Mouse (Mus musculus) E14TG2a.4 (cell line): ENCODE data around the gene Gfy.
"Not testable (repeated sequence)": the region's sequence is repeated elsewhere in the genome, so short reads cannot be mapped to it uniquely, and the experiment has no call there.

Experiments used
- H3K27me3 ChIP-seq: 2 replicates; pipeline ENCODE4 v1.6.1; 2014; ENCODE audit warnings: low read length, control low read depth; ENCODE audit not compliant: insufficient read depth
- H3K36me3 ChIP-seq: 2 replicates; pipeline ENCODE4 v1.6.1; 2014; ENCODE audit warnings: low read length, control low read depth; ENCODE audit not compliant: insufficient read depth
- H3K4me1 ChIP-seq: replicated peaks from 2 replicates; pipeline ENCODE4 v1.6.1; 2014; ENCODE audit warnings: low read depth, low read length, control low read depth
- H3K4me3 ChIP-seq: replicated peaks from 2 replicates; pipeline ENCODE4 v1.5.1; 2014; ENCODE audit warnings: mild to moderate bottlenecking, low read length
- H3K9me3 ChIP-seq: 2 replicates; pipeline ENCODE4 v1.6.1; 2014; ENCODE audit warnings: low read length, control low read depth
- CTCF ChIP-seq: conservative IDR thresholded peaks from 2 replicates; pipeline ENCODE4 v1.5.1; 2014; ENCODE audit warnings: low read length
- NANOG ChIP-seq: IDR thresholded peaks from 2 replicates; pipeline ENCODE4 v1.6.1; 2014; ENCODE audit warnings: borderline replicate concordance, low read length, mixed read lengths
- POU5F1 ChIP-seq: IDR thresholded peaks from 2 replicates; pipeline ENCODE4 v1.6.1; 2014; ENCODE audit warnings: low read length, borderline replicate concordance

Gfy gene

GRCm38 (mm10) chr7:45178550-45178949, 819 bp downstream of the Gfy start:
- Histone ChIP-seq H3K36me3 (no peaks in the 10 kb centered on the region), H3K27me3 (peaks cover 88% of the 10 kb centered on the region), H3K4me3 (no peak overlapping the region), H3K4me1 (peaks cover 53% of the 10 kb centered on the region), H3K9me3 (no peaks in the 10 kb centered on the region)
- TF ChIP-seq NANOG (no peak), CTCF (no peak), POU5F1 (no peak)

- Histone ChIP-seq H3K4me3 (peak overlapping the region; percentile 81), H3K27me3 (peaks cover 76% of the 10 kb centered on the region), H3K4me1 (peaks cover 65% of the 10 kb centered on the region), H3K9me3 (no peaks in the 10 kb centered on the region), H3K36me3 (no peaks in the 10 kb centered on the region)
- TF ChIP-seq POU5F1 (no peak), NANOG (no peak), CTCF (no peak)
Measured at GRCm38 (mm10) chr7:45176356-45176755, 3.0 kb downstream of the Gfy start.

- TF ChIP-seq CTCF: no peak
- TF ChIP-seq POU5F1: no peak
- no peak for TF ChIP-seq NANOG
- Histone ChIP-seq H3K27me3 (peaks cover 75% of the 10 kb centered on the region), H3K36me3 (no peaks in the 10 kb centered on the region), H3K4me1 (peaks cover 65% of the 10 kb centered on the region), H3K4me3 (peak overlapping the region; percentile 81), H3K9me3 (no peaks in the 10 kb centered on the region)
Measured at GRCm38 (mm10) chr7:45175929-45176328, 3.4 kb downstream of the Gfy start.

GRCm38 (mm10) chr7:45175398-45175797, 4.0 kb downstream of the Gfy start:
- Histone ChIP-seq H3K36me3 (no peaks in the 10 kb centered on the region), H3K4me1 (peaks cover 65% of the 10 kb centered on the region), H3K27me3 (peaks cover 75% of the 10 kb centered on the region), H3K9me3 (peaks cover under 1% of the 10 kb centered on the region; the same call in 1 of the 2 replicates), H3K4me3 (peak overlapping the region; percentile 81)
- TF ChIP-seq NANOG (no peak), POU5F1 (no peak), CTCF (no peak)

GRCm38 (mm10) chr7:45174567-45175280, 4.6 kb downstream of the Gfy start:
- TF ChIP-seq NANOG (no peak), POU5F1 (no peak), CTCF (no peak)
- peak overlapping the region; percentile 81 for H3K4me3 ChIP-seq
- peaks cover under 1% of the 10 kb centered on the region; the same call in 1 of the 2 replicates for H3K36me3 ChIP-seq
- peaks cover 68% of the 10 kb centered on the region for H3K4me1 ChIP-seq
- peaks cover 7% of the 10 kb centered on the region for H3K9me3 ChIP-seq
- H3K27me3 ChIP-seq: peaks cover 75% of the 10 kb centered on the region

DNA sequence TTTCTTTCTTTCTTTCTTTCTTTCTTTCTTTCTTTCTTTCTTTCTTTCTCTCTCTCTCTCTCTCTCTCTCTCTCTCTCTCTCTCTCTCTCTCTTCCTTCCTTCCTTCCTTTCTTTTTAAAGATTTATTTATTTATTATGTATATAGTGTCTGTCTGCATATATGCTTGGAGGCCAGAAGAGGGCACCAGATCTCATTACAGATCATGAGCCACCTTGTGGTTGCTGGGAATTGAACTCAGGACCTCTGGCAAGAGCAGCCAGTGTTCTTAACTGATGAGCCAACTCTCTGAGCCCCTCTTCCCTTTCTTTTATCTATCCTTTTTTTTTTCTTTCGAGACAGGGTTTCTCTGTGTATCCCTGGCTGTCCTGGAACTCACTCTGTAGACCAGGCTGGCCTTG, 5.6 kb downstream of the Gfy start:
- H3K36me3 ChIP-seq, H3K4me3 ChIP-seq: not testable (repeated sequence)
- peak; percentile 13; the same call in 1 of the 2 replicates for TF ChIP-seq CTCF
- Histone ChIP-seq H3K4me1 (peaks cover 74% of the 10 kb centered on the region), H3K9me3 (peaks cover 13% of the 10 kb centered on the region), H3K27me3 (peaks cover 75% of the 10 kb centered on the region)

DNA sequence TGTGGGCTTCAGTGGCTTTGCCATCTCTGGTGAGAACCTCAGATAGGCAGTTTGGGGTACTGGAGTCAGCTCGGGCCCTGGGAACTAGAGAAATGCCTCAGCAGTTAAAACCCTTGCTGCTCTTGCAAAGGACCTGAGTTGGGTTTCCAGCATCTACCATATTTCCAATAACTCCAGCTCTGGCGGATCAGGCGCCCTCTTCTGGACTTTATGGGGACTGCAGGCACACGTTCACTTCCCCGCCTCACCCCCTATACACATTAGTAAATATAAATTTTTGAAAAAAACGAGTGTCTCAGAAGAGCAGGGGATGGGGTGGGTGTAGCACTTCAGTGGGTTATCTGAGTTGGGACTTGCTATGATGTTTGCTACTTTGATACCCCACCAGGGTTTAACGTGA, 6.4 kb downstream of the Gfy start:
- 0 out of 2 replicates have a peak overlapping the region, but pooled peaks have one; percentile 59 for H3K4me3 ChIP-seq
- TF ChIP-seq CTCF (peak; percentile 95), POU5F1 (no peak)
- H3K9me3 ChIP-seq: peaks cover 13% of the 10 kb centered on the region
- peaks cover 75% of the 10 kb centered on the region for H3K27me3 ChIP-seq
- H3K36me3 ChIP-seq: peaks cover 5% of the 10 kb centered on the region; the same call in 1 of the 2 replicates
- H3K4me1 ChIP-seq: peaks cover 75% of the 10 kb centered on the region

DNA sequence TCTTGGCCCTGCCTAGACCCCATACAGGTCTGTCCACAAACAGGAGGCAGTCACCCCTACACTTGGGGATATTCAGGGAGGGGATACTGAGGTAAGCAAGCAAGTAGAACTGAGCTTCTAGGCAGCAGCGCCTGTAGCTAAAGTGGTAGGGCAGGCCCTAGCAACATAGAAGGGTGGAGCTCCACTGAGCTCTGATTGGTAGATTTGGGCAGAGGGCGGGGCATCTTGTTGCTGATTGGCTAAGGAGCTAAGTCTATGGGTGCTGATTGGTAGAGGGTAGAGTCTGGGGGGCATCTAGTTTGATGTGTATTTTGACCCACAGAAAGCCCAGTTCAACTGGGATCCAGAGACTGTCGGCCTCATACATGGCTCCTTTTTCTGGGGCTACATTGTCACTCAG, 9.9 kb downstream of the Gfy start:
- Histone ChIP-seq H3K4me3 (no peak overlapping the region), H3K4me1 (peaks cover 81% of the 10 kb centered on the region), H3K9me3 (peaks cover 13% of the 10 kb centered on the region), H3K27me3 (peaks cover 75% of the 10 kb centered on the region), H3K36me3 (peaks cover 5% of the 10 kb centered on the region; the same call in 1 of the 2 replicates)
- TF ChIP-seq POU5F1: no peak
- no peak for TF ChIP-seq CTCF
- no peak for TF ChIP-seq NANOG

DNA sequence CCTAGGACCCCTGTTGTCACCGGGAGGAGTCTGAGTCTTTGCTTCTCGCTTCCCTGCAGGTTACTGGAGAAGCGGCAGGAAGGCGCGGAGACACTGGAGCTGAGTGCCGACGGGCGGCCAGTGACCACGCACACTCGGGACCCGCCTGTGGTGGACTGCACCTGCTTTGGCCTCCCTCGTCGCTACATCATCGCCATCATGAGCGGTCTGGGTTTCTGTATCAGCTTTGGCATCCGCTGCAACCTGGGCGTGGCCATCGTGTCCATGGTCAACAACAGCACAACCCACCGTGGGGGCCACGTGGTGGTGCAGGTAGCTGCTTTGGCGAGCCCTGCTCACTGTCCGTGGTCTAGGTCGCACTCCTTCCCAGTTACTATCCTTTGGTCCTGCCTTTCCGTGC, 10.7 kb downstream of the Gfy start:
- Histone ChIP-seq H3K4me3 (peak overlapping the region; percentile 66), H3K4me1 (peaks cover 84% of the 10 kb centered on the region), H3K36me3 (peaks cover 5% of the 10 kb centered on the region; the same call in 1 of the 2 replicates), H3K9me3 (peaks cover 13% of the 10 kb centered on the region), H3K27me3 (peaks cover 80% of the 10 kb centered on the region)
- TF ChIP-seq POU5F1: no peak
- no peak for TF ChIP-seq CTCF
- no peak for TF ChIP-seq NANOG
